Mouse (Mus musculus): Measurements from ENCODE around the gene Olfr585. TPM values are rescaled to one million over a fixed set of nuclear protein-coding genes. Genes with fewer than 3 reads are reported as not detected.

The Olfr585 gene
- total RNA-seq (2015; ENCODE audit: low replicate concordance), result not detected in 2 replicates
- not detected in 2 replicates for total RNA-seq (2017; ENCODE audit: low replicate concordance)

DNA sequence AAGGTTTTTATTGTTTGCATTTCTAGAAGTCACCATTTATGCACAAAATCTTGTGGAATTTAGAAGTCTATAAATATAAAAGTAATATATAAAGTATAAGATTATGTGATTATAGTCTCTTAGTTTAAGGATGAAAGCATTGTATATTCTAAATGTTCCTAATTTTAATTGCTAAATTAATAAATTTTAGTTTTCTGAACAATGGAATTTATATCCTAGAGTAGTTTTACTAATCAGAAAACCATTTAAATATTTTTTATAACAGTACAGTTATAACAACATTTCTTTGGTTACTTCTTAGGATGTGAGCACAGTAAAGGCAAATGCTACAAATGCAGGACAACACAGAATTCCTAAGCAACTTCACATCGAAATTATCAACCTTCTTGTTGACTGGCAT, at the start of gene Olfr585:
Gene Olfr585 (plus strand): TSS at position 301 of the 400 bp plus-strand sequence.
- no peak for ATAC-seq (replicated peaks; ENCODE audit: low FRiP score, poor library complexity, severe bottlenecking)

DNA sequence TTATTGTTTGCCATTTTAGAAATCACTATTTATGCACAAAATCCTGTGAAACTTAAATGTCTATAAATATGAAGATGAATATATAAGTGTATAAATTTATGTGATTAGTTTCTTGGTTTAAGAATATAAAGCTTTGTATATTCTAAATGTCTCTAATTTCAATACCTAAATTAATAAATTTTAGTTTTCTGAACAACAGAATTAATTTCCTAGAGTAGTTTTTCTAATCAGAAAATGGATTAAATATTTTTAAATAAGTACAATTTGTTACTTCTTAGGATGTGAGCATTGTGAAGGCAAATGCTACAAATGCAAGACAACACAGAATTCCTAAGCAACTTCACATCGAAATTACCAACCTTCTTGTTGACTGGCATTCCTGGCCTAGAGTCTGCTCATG, 46.5 kb upstream of the Olfr585 start, which contains the start of gene Olfr583:
Gene Olfr583 (plus strand): TSS at position 301 of the 400 bp plus-strand sequence.
- ATAC-seq (replicated peaks; ENCODE audit: low FRiP score, poor library complexity, severe bottlenecking), result no peak

DNA sequence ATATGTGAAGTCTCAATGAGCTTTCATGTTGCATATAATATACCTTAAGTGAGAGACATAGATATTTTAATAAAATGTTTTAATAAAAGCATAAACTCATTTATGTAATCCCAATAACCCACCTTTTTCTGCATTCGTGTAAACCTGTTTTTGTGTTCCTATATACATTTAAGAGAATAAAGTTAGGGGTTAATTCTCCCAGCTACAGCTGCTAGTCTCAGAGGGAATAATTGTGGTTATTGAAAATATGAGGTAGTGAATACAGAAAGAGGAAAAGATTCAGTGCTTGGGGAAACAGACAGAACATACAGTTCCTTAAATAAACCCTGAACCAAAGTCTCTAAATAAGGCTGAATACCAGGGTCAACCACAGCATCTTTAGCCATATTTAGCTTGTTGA, 15.9 kb upstream of the Olfr585 start, which contains the start of gene Olfr584:
Gene Olfr584 (plus strand): TSS at position 301 of the 400 bp plus-strand sequence.
- ATAC-seq (replicated peaks; ENCODE audit: low FRiP score, poor library complexity, severe bottlenecking), result no peak

DNA sequence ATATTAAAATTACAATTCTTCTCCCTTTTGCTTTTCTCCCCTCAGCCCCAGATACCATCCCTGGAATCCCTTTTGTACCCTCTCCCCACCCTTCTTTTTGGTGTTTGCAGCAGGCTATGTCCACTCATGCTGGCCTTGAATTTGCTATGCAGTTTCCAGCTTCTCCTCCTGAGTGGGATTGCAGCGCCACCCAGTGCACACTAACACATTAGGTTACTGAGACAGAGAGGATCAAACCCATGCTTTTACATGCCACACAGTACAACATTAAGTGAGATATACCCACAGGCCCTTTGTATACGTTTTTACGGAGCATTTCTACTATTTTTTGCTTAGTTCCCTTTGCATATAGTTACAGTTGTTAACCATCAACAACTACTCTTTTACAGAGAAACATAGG, 21.9 kb downstream of the Olfr585 start:
- no peak for ATAC-seq (replicated peaks; ENCODE audit: low FRiP score, poor library complexity, severe bottlenecking)

DNA sequence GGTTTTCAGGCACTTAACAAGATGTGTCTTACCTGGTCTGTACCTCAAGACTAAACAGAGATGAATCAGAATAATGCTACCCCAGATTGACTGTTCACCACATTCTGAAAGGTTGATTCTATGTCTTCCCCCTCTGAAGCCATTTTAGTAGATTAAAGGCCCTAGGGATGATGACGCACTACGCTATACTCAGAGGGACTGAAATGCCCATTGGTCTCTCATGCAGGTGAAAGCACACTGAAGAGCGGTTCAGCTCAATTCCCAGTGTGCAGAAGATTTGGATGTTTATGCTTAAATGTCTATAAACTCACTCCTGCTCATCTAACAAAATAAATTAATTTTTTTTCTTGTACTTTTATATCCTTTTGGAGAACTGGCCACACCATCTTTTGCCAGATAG, 28.0 kb downstream of the Olfr585 start, which contains the start of gene Olfr586:
Gene Olfr586 (minus strand): TSS at position 101 of the 400 bp plus-strand sequence.
- no peak for ATAC-seq (replicated peaks; ENCODE audit: low FRiP score, poor library complexity, severe bottlenecking)

DNA sequence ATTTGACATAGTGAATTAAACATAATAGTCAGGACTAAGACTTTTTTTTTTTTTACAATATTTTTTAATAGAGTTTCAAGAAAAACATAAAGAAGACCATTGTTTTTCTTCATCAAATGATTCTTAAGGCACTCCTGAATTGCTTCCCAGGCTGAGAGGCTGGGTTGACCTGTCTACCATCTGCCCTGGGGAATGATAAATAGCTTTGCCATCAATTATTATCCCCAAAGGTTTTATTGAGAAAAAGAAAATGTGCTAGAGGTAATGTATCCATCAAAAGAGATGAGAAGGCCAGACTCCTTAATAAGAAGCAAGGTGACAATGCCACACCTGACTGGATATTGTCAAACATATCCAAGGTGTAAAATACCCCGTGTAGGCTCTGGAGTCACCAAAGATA, 43.1 kb downstream of the Olfr585 start, which contains the start of gene Olfr588-ps1:
Gene Olfr588-ps1 (plus strand): TSS at position 301 of the 400 bp plus-strand sequence.
- ATAC-seq (replicated peaks; ENCODE audit: low FRiP score, poor library complexity, severe bottlenecking), result no peak

Other genes with a start within 250 kb of the Olfr585 start
- not detected in 2 replicates for gene Olfr566, start 239.0 kb upstream of the Olfr585 start, total RNA-seq (2015; ENCODE audit: low replicate concordance)
- not detected in 2 replicates for gene Olfr566, start 239.0 kb upstream of the Olfr585 start, total RNA-seq (2017; ENCODE audit: low replicate concordance)
- not detected in 2 replicates for gene Olfr568, start 220.6 kb upstream of the Olfr585 start, total RNA-seq (2015; ENCODE audit: low replicate concordance)
- gene Olfr568, start 220.6 kb upstream of the Olfr585 start, total RNA-seq (2017; ENCODE audit: low replicate concordance), result not detected in 2 replicates
- gene Olfr569, start 206.8 kb upstream of the Olfr585 start, total RNA-seq (2015; ENCODE audit: low replicate concordance), result not detected in 2 replicates
- gene Olfr569, start 206.8 kb upstream of the Olfr585 start, total RNA-seq (2017; ENCODE audit: low replicate concordance), result not detected in 2 replicates
- not detected in 2 replicates for gene Olfr570, start 203.1 kb upstream of the Olfr585 start, total RNA-seq (2015; ENCODE audit: low replicate concordance)
- not detected in 2 replicates for gene Olfr570, start 203.1 kb upstream of the Olfr585 start, total RNA-seq (2017; ENCODE audit: low replicate concordance)
- not detected in 2 replicates for gene Olfr571, start 180.2 kb upstream of the Olfr585 start, total RNA-seq (2015; ENCODE audit: low replicate concordance)
- gene Olfr571, start 180.2 kb upstream of the Olfr585 start, total RNA-seq (2017; ENCODE audit: low replicate concordance), result not detected in 2 replicates
- gene Olfr572, start 173.3 kb upstream of the Olfr585 start, total RNA-seq (2015; ENCODE audit: low replicate concordance), result not detected in 2 replicates
- gene Olfr572, start 173.3 kb upstream of the Olfr585 start, total RNA-seq (2017; ENCODE audit: low replicate concordance), result not detected in 2 replicates
- gene Olfr573-ps1, start 155.1 kb upstream of the Olfr585 start, total RNA-seq (2015; ENCODE audit: low replicate concordance), result not detected in 2 replicates
- not detected in 2 replicates for gene Olfr573-ps1, start 155.1 kb upstream of the Olfr585 start, total RNA-seq (2017; ENCODE audit: low replicate concordance)
- gene Olfr574, start 149.3 kb upstream of the Olfr585 start, total RNA-seq (2015; ENCODE audit: low replicate concordance), result not detected in 2 replicates
- gene Olfr574, start 149.3 kb upstream of the Olfr585 start, total RNA-seq (2017; ENCODE audit: low replicate concordance), result not detected in 2 replicates
- gene Olfr575, start 138.9 kb upstream of the Olfr585 start, total RNA-seq (2015; ENCODE audit: low replicate concordance), result not detected in 2 replicates
- not detected in 2 replicates for gene Olfr575, start 138.9 kb upstream of the Olfr585 start, total RNA-seq (2017; ENCODE audit: low replicate concordance)
- not detected in 2 replicates for gene Olfr576, start 135.1 kb upstream of the Olfr585 start, total RNA-seq (2015; ENCODE audit: low replicate concordance)
- not detected in 2 replicates for gene Olfr576, start 135.1 kb upstream of the Olfr585 start, total RNA-seq (2017; ENCODE audit: low replicate concordance)
- gene Olfr577, start 121.8 kb upstream of the Olfr585 start, total RNA-seq (2015; ENCODE audit: low replicate concordance), result not detected in 2 replicates
- not detected in 2 replicates for gene Olfr577, start 121.8 kb upstream of the Olfr585 start, total RNA-seq (2017; ENCODE audit: low replicate concordance)
- not detected in 2 replicates for gene Olfr578, start 108.4 kb upstream of the Olfr585 start, total RNA-seq (2015; ENCODE audit: low replicate concordance)
- gene Olfr578, start 108.4 kb upstream of the Olfr585 start, total RNA-seq (2017; ENCODE audit: low replicate concordance), result not detected in 2 replicates
- gene Olfr582, start 59.7 kb upstream of the Olfr585 start, total RNA-seq (2015; ENCODE audit: low replicate concordance), result not detected in 2 replicates
- gene Olfr582, start 59.7 kb upstream of the Olfr585 start, total RNA-seq (2017; ENCODE audit: low replicate concordance), result not detected in 2 replicates
- gene Olfr583, start 46.4 kb upstream of the Olfr585 start, total RNA-seq (2015; ENCODE audit: low replicate concordance), result not detected in 2 replicates
- not detected in 2 replicates for gene Olfr583, start 46.4 kb upstream of the Olfr585 start, total RNA-seq (2017; ENCODE audit: low replicate concordance)
- gene Olfr584, start 15.8 kb upstream of the Olfr585 start, total RNA-seq (2015; ENCODE audit: low replicate concordance), result not detected in 2 replicates
- not detected in 2 replicates for gene Olfr584, start 15.8 kb upstream of the Olfr585 start, total RNA-seq (2017; ENCODE audit: low replicate concordance)
- not detected in 2 replicates for gene Olfr586, start 27.9 kb downstream of the Olfr585 start, total RNA-seq (2015; ENCODE audit: low replicate concordance)
- gene Olfr586, start 27.9 kb downstream of the Olfr585 start, total RNA-seq (2017; ENCODE audit: low replicate concordance), result not detected in 2 replicates
- gene Olfr588-ps1, start 43.2 kb downstream of the Olfr585 start, total RNA-seq (2015; ENCODE audit: low replicate concordance), result not detected in 2 replicates
- gene Olfr588-ps1, start 43.2 kb downstream of the Olfr585 start, total RNA-seq (2017; ENCODE audit: low replicate concordance), result 0.39 TPM in 1 of 2 replicates, not detected in the other
- not detected in 2 replicates for gene Olfr589, start 58.6 kb downstream of the Olfr585 start, total RNA-seq (2015; ENCODE audit: low replicate concordance)
- not detected in 2 replicates for gene Olfr589, start 58.6 kb downstream of the Olfr585 start, total RNA-seq (2017; ENCODE audit: low replicate concordance)
- gene Olfr591, start 80.6 kb downstream of the Olfr585 start, total RNA-seq (2015; ENCODE audit: low replicate concordance), result not detected in 2 replicates
- not detected in 2 replicates for gene Olfr591, start 80.6 kb downstream of the Olfr585 start, total RNA-seq (2017; ENCODE audit: low replicate concordance)
- gene Olfr592, start 87.1 kb downstream of the Olfr585 start, total RNA-seq (2015; ENCODE audit: low replicate concordance), result not detected in 2 replicates
- gene Olfr592, start 87.1 kb downstream of the Olfr585 start, total RNA-seq (2017; ENCODE audit: low replicate concordance), result not detected in 2 replicates
- not detected in 2 replicates for gene Olfr593, start 114.1 kb downstream of the Olfr585 start, total RNA-seq (2015; ENCODE audit: low replicate concordance)
- not detected in 2 replicates for gene Olfr593, start 114.1 kb downstream of the Olfr585 start, total RNA-seq (2017; ENCODE audit: low replicate concordance)
- gene Olfr594, start 119.3 kb downstream of the Olfr585 start, total RNA-seq (2015; ENCODE audit: low replicate concordance), result not detected in 2 replicates
- not detected in 2 replicates for gene Olfr594, start 119.3 kb downstream of the Olfr585 start, total RNA-seq (2017; ENCODE audit: low replicate concordance)
- not detected in 2 replicates for gene Usp17ld, start 154.8 kb downstream of the Olfr585 start, total RNA-seq (2015; ENCODE audit: low replicate concordance)
- gene Usp17ld, start 154.8 kb downstream of the Olfr585 start, total RNA-seq (2017; ENCODE audit: low replicate concordance), result 0.90 TPM in 1 of 2 replicates, not detected in the other
- not detected in 2 replicates for gene Olfr596, start 207.9 kb downstream of the Olfr585 start, total RNA-seq (2015; ENCODE audit: low replicate concordance)
- gene Olfr596, start 207.9 kb downstream of the Olfr585 start, total RNA-seq (2017; ENCODE audit: low replicate concordance), result not detected in 2 replicates
- gene Olfr597, start 218.6 kb downstream of the Olfr585 start, total RNA-seq (2015; ENCODE audit: low replicate concordance), result not detected in 2 replicates
- gene Olfr597, start 218.6 kb downstream of the Olfr585 start, total RNA-seq (2017; ENCODE audit: low replicate concordance), result not detected in 2 replicates
- not detected in 2 replicates for gene Olfr598, start 225.8 kb downstream of the Olfr585 start, total RNA-seq (2015; ENCODE audit: low replicate concordance)
- gene Olfr598, start 225.8 kb downstream of the Olfr585 start, total RNA-seq (2017; ENCODE audit: low replicate concordance), result 1.0 TPM in 1 of 2 replicates, not detected in the other
- not detected in 2 replicates for gene Olfr599, start 238.2 kb downstream of the Olfr585 start, total RNA-seq (2015; ENCODE audit: low replicate concordance)
- not detected in 2 replicates for gene Olfr599, start 238.2 kb downstream of the Olfr585 start, total RNA-seq (2017; ENCODE audit: low replicate concordance)

Data from erythroid progenitor cell, adult 5-6 weeks (primary cell).